Mouse (Mus musculus): Measurements from ENCODE around the gene Galm. TPM values are rescaled to one million over a fixed set of nuclear protein-coding genes. Genes with fewer than 3 reads are reported as not detected.
A peak's percentile ranks its signal among the peaks of the same experiment; 100 is the strongest.

Galm gene
- 2.1 and 2.2 TPM in 2 replicates for polyA plus RNA-seq (2015; fragmentation: Nextera tagmentation; extraction: Ambion mirVana)

GRCm38 (mm10) chr17:80127331-80128251, at the start of gene Galm:
Galm (plus strand) TSS chr17:80127471.
- Histone ChIP-seq H3K27ac (replicated peaks) (no peak within 1 kb of the TSS), H3K4me3 (peak within 1 kb of the TSS; percentile 42), H3K9me3 (no peaks in the 10 kb centered on the region), H3K9ac (peak within 1 kb of the TSS; percentile 32), H3K4me1 (replicated peaks) (peaks cover 3% of the 10 kb centered on the region), H3K4me2 (peak within 1 kb of the TSS; percentile 73), H3K36me3 (no peaks in the 10 kb centered on the region), H3K27me3 (no peaks in the 10 kb centered on the region)
- WGBS: 7% methylated on average over 30 of the region's 30 CpGs
- peak; percentile 86 for ATAC-seq (ENCODE audit: low FRiP score, low read depth)

DNA sequence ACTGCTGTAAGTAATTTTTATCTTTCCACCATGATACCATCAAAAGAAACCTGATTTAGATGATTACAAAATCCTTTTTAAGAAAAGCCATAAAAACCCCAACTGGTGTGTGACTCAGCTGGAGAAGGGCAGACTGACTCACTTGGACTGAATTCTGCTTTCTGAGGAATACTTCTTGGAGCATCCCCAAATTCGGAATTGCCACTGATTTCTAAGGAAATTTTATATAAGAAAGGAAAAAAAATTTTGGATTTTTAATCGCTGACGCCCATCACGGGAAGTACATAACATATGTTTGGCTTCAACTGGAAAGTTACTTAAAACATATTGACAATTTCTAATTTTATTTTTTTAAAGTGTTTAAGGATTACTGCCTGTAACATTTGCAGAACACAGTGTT, 48.5 kb upstream of the Galm start:
- H3K4me1 ChIP-seq (replicated peaks): no peaks in the 10 kb centered on the region
- no peaks in the 10 kb centered on the region for H3K9me3 ChIP-seq
- 94% methylated on average over 4 of the region's 4 CpGs for WGBS
- ATAC-seq (ENCODE audit: low FRiP score, low read depth): no peak
- no peak overlapping the region for H3K4me2 ChIP-seq
- H3K36me3 ChIP-seq: no peaks in the 10 kb centered on the region
- H3K27ac ChIP-seq (replicated peaks): no peak overlapping the region
- no peaks in the 10 kb centered on the region for H3K27me3 ChIP-seq
- H3K9ac ChIP-seq: no peak overlapping the region
- H3K4me3 ChIP-seq: no peak overlapping the region

DNA sequence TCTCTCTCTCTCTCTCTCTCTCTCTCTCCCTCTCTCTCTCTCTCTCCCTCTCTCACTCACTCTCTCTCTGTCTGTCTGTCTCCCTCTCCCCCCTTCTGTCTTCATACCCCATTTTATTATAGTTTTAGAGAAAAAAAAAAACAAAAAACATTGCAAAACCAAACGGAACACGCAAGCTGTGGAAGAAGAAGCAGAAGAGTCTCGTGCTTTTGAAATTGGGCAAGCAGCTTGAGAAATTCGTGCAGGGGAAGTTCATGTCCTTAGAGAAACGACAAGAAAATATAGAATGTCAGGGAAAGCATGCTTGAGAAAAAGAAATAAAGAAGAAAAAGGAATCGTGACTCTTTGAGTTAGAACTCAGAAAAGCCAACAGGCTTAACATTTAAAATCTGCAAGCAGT, 44.0 kb upstream of the Galm start:
- no peaks in the 10 kb centered on the region for H3K4me1 ChIP-seq (replicated peaks)
- no peak for ATAC-seq (ENCODE audit: low FRiP score, low read depth)
- H3K36me3 ChIP-seq: no peaks in the 10 kb centered on the region
- H3K9ac ChIP-seq: no peak overlapping the region
- H3K9me3 ChIP-seq: no peaks in the 10 kb centered on the region
- H3K4me2 ChIP-seq: no peak overlapping the region
- no peak overlapping the region for H3K27ac ChIP-seq (replicated peaks)
- H3K27me3 ChIP-seq: no peaks in the 10 kb centered on the region
- WGBS: 85% methylated on average over 6 of the region's 6 CpGs
- H3K4me3 ChIP-seq: no peak overlapping the region

- Histone ChIP-seq H3K4me3 (no peak overlapping the region), H3K27me3 (no peaks in the 10 kb centered on the region), H3K4me2 (no peak overlapping the region), H3K27ac (replicated peaks) (no peak overlapping the region), H3K9ac (no peak overlapping the region), H3K9me3 (no peaks in the 10 kb centered on the region), H3K36me3 (no peaks in the 10 kb centered on the region), H3K4me1 (replicated peaks) (no peaks in the 10 kb centered on the region)
- ATAC-seq (ENCODE audit: low FRiP score, low read depth): no peak
- 76% methylated on average over 9 of the region's 9 CpGs for WGBS
Measured at GRCm38 (mm10) chr17:80084424-80084823, 42.8 kb upstream of the Galm start.

DNA sequence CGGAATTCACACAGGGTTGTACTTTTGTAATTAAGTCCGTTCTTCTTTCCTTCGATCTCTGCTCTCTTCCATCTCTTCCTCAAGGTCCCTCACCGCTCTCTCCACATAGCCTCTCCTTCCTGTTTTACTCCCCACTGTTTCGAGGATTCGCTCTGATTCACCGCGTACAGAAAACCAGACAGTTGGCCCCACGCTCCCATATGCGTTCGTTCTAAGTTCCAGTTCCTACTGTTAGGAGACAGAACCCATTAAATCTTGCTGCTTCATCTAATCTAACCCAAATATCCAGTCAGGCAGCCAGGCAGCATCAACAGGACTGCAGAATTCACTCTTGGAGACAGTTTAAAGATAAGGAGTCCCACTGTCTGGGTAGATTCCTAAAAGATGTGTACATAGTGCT, 40.7 kb upstream of the Galm start:
- H3K36me3 ChIP-seq: no peaks in the 10 kb centered on the region
- no peak for ATAC-seq (ENCODE audit: low FRiP score, low read depth)
- no peaks in the 10 kb centered on the region for H3K27me3 ChIP-seq
- WGBS: 86% methylated on average over 11 of the region's 11 CpGs
- H3K27ac ChIP-seq (replicated peaks): no peak overlapping the region
- no peak overlapping the region for H3K4me2 ChIP-seq
- no peak overlapping the region for H3K9ac ChIP-seq
- no peak overlapping the region for H3K4me3 ChIP-seq
- H3K4me1 ChIP-seq (replicated peaks): no peaks in the 10 kb centered on the region
- no peaks in the 10 kb centered on the region for H3K9me3 ChIP-seq

- Histone ChIP-seq H3K36me3 (no peaks in the 10 kb centered on the region), H3K4me2 (no peak overlapping the region), H3K9ac (no peak overlapping the region), H3K27me3 (no peaks in the 10 kb centered on the region), H3K27ac (replicated peaks) (no peak overlapping the region), H3K9me3 (no peaks in the 10 kb centered on the region), H3K4me1 (replicated peaks) (no peaks in the 10 kb centered on the region), H3K4me3 (no peak overlapping the region)
- WGBS: 94% methylated on average over 3 of the region's 3 CpGs
- ATAC-seq (ENCODE audit: low FRiP score, low read depth): no peak
Measured at GRCm38 (mm10) chr17:80088168-80088567, 39.1 kb upstream of the Galm start.

- H3K27me3 ChIP-seq: no peaks in the 10 kb centered on the region
- no peak overlapping the region for H3K4me3 ChIP-seq
- no peak overlapping the region for H3K27ac ChIP-seq (replicated peaks)
- WGBS: 82% methylated on average over 4 of the region's 4 CpGs
- no peaks in the 10 kb centered on the region for H3K36me3 ChIP-seq
- no peak for ATAC-seq (ENCODE audit: low FRiP score, low read depth)
- H3K4me2 ChIP-seq: no peak overlapping the region
- H3K9me3 ChIP-seq: no peaks in the 10 kb centered on the region
- H3K4me1 ChIP-seq (replicated peaks): peaks cover 4% of the 10 kb centered on the region
- no peak overlapping the region for H3K9ac ChIP-seq
Measured at GRCm38 (mm10) chr17:80090551-80090950, 36.7 kb upstream of the Galm start.

DNA sequence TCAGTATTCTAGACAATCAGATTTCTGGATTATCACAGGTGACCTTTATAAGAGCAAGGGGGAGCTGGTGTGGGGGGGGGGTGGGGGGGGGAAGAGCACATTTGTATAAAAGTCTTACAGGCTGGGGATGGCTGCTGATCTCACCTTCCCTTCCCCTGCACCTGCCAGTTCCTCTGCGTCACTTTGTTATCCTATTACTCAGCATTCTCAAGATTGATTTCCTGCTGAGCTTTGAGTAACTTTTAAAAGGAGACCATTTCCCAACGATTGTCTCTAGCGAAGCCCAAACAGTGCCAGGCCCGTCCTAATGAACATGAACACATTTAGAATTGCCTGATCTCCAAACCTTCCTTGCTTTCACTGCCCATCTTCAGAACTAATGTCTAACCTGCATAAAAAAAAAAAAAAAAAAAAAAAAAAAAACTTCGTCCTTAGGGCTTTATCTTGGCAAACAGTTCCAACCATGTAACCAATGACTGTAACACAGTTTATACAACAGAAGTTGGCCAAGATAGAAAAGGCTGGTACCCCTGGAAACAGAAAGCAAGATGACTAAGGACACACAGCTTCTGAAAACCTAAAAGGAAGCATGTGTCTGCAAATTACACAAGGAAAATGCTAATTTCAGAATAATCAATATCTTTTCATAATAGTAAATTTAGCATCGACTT, 35.3 kb upstream of the Galm start:
- H3K9me3 ChIP-seq: no peaks in the 10 kb centered on the region
- 55% methylated on average over 6 of the region's 6 CpGs for WGBS
- peaks cover 12% of the 10 kb centered on the region for H3K4me1 ChIP-seq (replicated peaks)
- H3K27ac ChIP-seq (replicated peaks): no peak overlapping the region
- ATAC-seq (ENCODE audit: low FRiP score, low read depth): no peak
- H3K27me3 ChIP-seq: no peaks in the 10 kb centered on the region
- no peak overlapping the region for H3K4me2 ChIP-seq
- H3K9ac ChIP-seq: no peak overlapping the region
- H3K36me3 ChIP-seq: no peaks in the 10 kb centered on the region
- no peak overlapping the region for H3K4me3 ChIP-seq

GRCm38 (mm10) chr17:80095254-80095899, 31.9 kb upstream of the Galm start:
- Histone ChIP-seq H3K9ac (no peak overlapping the region), H3K36me3 (no peaks in the 10 kb centered on the region), H3K4me2 (peak overlapping the region; percentile 52), H3K27ac (replicated peaks) (no peak overlapping the region), H3K4me1 (replicated peaks) (peaks cover 12% of the 10 kb centered on the region), H3K27me3 (no peaks in the 10 kb centered on the region), H3K4me3 (no peak overlapping the region), H3K9me3 (no peaks in the 10 kb centered on the region)
- WGBS: 82% methylated on average over 9 of the region's 9 CpGs
- peak; percentile 28; the same call in 1 of the 2 replicates for ATAC-seq (ENCODE audit: low FRiP score, low read depth)

DNA sequence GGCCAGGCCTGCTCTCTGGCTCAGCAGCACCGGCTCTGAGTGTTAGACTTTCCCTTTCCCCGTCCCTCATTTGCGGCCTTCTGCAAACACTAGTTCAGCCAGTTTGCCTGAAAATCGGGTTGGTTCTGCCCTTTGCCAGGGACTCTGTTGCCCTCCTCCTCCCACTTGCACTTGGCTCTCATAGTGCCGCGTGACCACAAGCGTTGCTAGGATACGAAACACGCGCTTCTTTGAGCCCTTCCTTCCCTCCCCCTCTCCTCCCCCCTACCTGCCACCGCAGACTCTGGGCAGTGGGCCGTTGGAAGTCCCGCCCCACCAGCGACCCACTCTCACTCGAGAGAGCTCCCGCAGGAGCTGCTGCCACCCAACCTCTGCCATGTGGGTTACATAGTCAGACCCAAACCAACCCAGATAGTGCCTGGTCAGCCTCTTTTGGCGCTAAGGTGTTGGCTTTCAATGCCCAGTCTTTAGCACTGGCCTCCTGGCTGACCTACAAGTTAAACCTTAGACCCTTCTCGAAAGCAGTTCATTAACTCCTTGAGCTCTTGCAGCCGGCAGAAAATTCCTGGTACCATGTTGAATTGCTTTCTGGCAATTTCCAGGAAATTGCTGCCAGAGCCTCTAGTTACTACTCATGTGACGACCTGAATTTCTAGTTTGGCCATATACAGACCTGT, 31.1 kb upstream of the Galm start:
- no peaks in the 10 kb centered on the region for H3K9me3 ChIP-seq
- peak overlapping the region; percentile 52 for H3K4me2 ChIP-seq
- H3K36me3 ChIP-seq: no peaks in the 10 kb centered on the region
- H3K27ac ChIP-seq (replicated peaks): no peak overlapping the region
- 13% methylated on average over 20 of the region's 20 CpGs for WGBS
- peak; percentile 87 for ATAC-seq (ENCODE audit: low FRiP score, low read depth)
- H3K9ac ChIP-seq: no peak overlapping the region
- no peaks in the 10 kb centered on the region for H3K27me3 ChIP-seq
- H3K4me1 ChIP-seq (replicated peaks): peaks cover 12% of the 10 kb centered on the region
- H3K4me3 ChIP-seq: peak overlapping the region; percentile 11

DNA sequence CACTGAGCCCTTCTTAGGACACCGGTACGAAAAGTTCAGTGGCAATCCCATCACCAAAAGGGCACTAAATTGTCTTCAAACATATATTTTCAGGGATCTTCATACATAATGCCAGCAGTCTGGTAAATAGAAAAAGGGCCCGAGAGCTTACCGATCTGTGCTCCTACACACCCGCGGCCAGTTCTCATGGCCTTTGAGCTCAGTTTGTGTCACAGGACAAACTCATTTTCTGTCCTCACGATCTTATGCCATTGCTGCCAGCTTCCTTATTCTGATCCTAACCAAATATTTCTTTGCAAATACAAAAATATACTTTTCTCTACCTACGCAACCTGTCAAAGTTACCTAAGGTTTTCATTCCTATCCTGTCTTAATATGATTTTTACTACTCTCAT, 30.6 kb upstream of the Galm start:
- H3K4me1 ChIP-seq (replicated peaks): peaks cover 12% of the 10 kb centered on the region
- H3K9ac ChIP-seq: no peak overlapping the region
- no peaks in the 10 kb centered on the region for H3K9me3 ChIP-seq
- no peaks in the 10 kb centered on the region for H3K36me3 ChIP-seq
- no peak overlapping the region for H3K4me2 ChIP-seq
- 79% methylated on average over 8 of the region's 8 CpGs for WGBS
- no peaks in the 10 kb centered on the region for H3K27me3 ChIP-seq
- no peak for ATAC-seq (ENCODE audit: low FRiP score, low read depth)
- H3K4me3 ChIP-seq: no peak overlapping the region
- H3K27ac ChIP-seq (replicated peaks): no peak overlapping the region

Data from hindbrain, embryonic 15.5 days (tissue).